Mouse (Mus musculus): ENCODE data around the gene Dab2ip. TPM values are rescaled to one million over a fixed set of nuclear protein-coding genes. Genes with fewer than 3 reads are reported as not detected.

The Dab2ip gene
- total and polyA plus RNA-seq, 3 experiments = 0.02 to 2.2 (median 0.16) TPM

DNA sequence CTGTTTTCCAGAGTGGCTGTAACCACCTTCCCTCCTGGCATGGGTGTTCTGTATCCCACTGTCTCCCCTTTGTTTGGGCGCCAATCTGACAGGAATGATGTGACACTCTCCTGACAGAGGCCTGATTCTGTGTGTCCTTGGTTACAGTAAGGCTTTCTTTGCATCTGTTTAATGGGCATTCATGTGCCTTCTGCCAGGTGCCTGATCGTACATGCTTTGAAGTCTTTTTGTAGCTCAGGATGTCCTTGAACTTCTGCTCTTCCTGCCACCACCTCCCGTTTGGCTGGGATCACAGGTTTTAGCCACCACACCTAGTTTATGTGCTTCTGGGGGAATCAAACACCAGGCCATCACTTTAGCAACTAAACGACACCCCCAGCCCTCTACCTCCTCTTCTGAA, 22.0 kb downstream of the Dab2ip start:
- Histone ChIP-seq H3K9me3 (replicated peaks) (no peaks in the 10 kb centered on the region), H3K36me3 (replicated peaks) (no peaks in the 10 kb centered on the region), H3K27me3 (ENCODE audit: insufficient read depth, low read length) (peaks cover 24% of the 10 kb centered on the region), H3K4me1 (ENCODE audit: insufficient read depth, low read depth, low read length) (no peaks in the 10 kb centered on the region), H3K4me3 (ENCODE audit: low read depth, low read length) (no peak overlapping the region)
- no peak for TF ChIP-seq GATA2 (IDR thresholded peaks at IDR 0.05; ENCODE audit: borderline replicate concordance, low read depth, low read length)
- no peak for TF ChIP-seq GATA1 (IDR thresholded peaks at IDR 0.05; ENCODE audit: borderline replicate concordance, low read length)
- no peak for TF ChIP-seq TAL1 (conservative IDR thresholded peaks at IDR 0.05; ENCODE audit: low read depth, low read length)
- TF ChIP-seq CTCF (IDR thresholded peaks at IDR 0.05; ENCODE audit: low read depth, low read length) = no peak
- no peak for TF ChIP-seq POLR2AphosphoS5 (IDR thresholded peaks at IDR 0.05; ENCODE audit: insufficient replicate concordance, low read depth, low read length)
- ATAC-seq (ENCODE audit: extremely low read depth, insufficient number of reproducible peaks, low FRiP score, poor library complexity, severe bottlenecking) = no peak
- DNase-seq (ENCODE audit: low spot score) = no peak

DNA sequence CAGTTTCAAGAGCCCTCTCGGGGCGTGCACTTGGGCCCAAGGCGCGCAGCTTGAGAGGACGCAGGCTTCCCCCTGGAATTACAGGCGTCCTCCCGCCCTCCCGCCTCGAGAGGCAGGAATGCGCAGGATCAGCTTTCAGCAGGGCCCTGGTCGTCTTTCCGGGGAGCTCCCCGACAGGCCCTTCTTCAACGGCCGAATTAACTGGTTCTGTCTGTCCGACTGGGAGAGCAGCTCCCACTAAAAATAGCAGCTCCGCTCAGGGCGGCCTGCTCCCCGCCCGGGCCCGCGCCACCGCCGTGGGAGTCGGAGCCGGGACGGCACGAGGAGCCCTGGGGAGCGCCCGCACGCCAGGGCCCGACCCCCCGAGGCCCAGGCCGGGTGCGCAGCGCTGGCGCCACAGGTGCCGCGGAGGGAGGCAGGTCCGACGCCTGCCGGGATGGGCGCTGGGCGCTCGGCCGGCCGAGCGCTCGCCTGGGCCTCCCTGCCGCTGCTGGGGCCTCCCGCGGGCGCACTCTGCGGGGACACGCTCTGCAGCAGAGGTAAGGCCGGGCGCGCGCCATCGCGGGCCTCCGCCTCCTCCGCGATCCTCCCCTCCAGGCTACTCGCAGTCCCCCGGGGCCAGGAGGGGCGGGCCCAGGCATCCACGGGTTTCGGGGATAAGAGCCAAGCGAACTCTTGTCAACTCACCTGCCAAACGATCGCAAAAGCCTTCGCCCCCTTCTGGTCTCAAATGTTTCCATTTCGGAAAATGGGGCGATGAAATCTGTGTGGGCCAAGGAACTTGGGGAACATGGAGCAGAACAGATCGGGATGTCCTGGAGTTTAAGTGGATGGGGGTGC, 23.7 kb downstream of the Dab2ip start:
- TF ChIP-seq GATA2 (IDR thresholded peaks at IDR 0.05; ENCODE audit: borderline replicate concordance, low read depth, low read length) = no peak
- Histone ChIP-seq H3K9me3 (replicated peaks) (no peaks in the 10 kb centered on the region), H3K4me1 (ENCODE audit: insufficient read depth, low read depth, low read length) (no peaks in the 10 kb centered on the region), H3K27me3 (ENCODE audit: insufficient read depth, low read length) (peaks cover 24% of the 10 kb centered on the region), H3K4me3 (ENCODE audit: low read depth, low read length) (no peak overlapping the region), H3K36me3 (replicated peaks) (no peaks in the 10 kb centered on the region)
- DNase-seq (ENCODE audit: low spot score) = no peak
- ATAC-seq (ENCODE audit: extremely low read depth, insufficient number of reproducible peaks, low FRiP score, poor library complexity, severe bottlenecking) = no peak

DNA sequence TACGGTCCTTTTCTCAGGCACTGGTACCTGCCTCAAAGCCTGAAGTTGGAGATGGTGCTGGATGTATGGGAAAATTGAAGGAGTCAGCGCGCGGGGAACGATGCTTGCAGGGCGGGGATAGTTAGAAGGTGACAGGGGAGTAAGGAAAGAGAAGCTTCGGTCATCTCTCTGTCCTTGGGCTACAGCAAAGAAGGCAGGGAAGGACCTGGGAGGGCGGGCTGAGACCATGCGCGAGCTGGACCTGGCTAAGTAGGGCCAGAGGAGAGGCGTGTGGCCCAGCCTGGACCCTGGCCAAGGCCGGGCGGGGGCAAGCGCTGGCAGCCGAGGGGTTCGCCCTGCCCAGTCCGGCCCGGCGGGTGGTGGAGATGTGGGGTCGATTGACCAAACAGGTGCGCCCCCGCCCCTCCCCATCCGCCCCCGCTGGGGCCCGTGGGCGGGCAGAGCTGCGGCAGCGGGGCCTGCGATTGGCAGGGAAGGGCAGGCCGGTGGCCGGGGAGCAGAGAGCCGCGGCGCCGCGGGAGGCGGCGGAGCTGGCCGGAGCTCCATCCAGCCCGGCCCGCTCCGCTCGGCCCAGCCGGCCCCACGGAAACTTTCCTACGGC, 24.4 kb downstream of the Dab2ip start:
- DNase-seq (ENCODE audit: low spot score) = no peak
- Histone ChIP-seq H3K4me1 (ENCODE audit: insufficient read depth, low read depth, low read length) (no peaks in the 10 kb centered on the region), H3K36me3 (replicated peaks) (no peaks in the 10 kb centered on the region), H3K9me3 (replicated peaks) (no peaks in the 10 kb centered on the region), H3K27me3 (ENCODE audit: insufficient read depth, low read length) (peaks cover 26% of the 10 kb centered on the region), H3K4me3 (ENCODE audit: low read depth, low read length) (no peak overlapping the region)
- ATAC-seq (ENCODE audit: extremely low read depth, insufficient number of reproducible peaks, low FRiP score, poor library complexity, severe bottlenecking) = no peak
- TF ChIP-seq GATA1 (IDR thresholded peaks at IDR 0.05; ENCODE audit: borderline replicate concordance, low read length) (no peak), CTCF (IDR thresholded peaks at IDR 0.05; ENCODE audit: low read depth, low read length) (no peak), TAL1 (conservative IDR thresholded peaks at IDR 0.05; ENCODE audit: low read depth, low read length) (no peak), GATA2 (IDR thresholded peaks at IDR 0.05; ENCODE audit: borderline replicate concordance, low read depth, low read length) (no peak), POLR2AphosphoS5 (IDR thresholded peaks at IDR 0.05; ENCODE audit: insufficient replicate concordance, low read depth, low read length) (no peak)

DNA sequence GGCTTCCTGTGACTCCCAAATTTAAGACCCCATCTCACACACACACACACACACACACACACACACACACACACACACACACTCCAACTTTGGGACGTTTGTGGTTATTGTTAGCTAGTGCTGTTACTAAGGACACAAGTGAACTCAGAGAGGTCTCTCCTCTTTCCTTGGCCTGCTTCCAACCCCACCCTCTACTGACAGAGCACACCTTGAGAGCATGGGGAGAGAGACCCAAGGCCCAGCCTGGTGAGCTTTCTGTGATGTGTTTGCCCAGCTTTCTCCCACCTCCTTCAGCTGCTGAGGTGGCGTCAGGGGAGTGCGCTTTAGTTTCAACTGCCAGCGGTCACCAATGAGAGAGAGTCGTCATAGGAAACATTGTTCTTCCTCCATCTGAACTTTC, 25.3 kb downstream of the Dab2ip start:
- no peaks in the 10 kb centered on the region for H3K9me3 ChIP-seq (replicated peaks)
- H3K4me3 ChIP-seq (ENCODE audit: low read depth, low read length) = no peak overlapping the region
- DNase-seq (ENCODE audit: low spot score) = no peak
- no peaks in the 10 kb centered on the region for H3K36me3 ChIP-seq (replicated peaks)
- H3K4me1 ChIP-seq (ENCODE audit: insufficient read depth, low read depth, low read length) = no peaks in the 10 kb centered on the region
- no peak for TF ChIP-seq GATA1 (IDR thresholded peaks at IDR 0.05; ENCODE audit: borderline replicate concordance, low read length)
- TF ChIP-seq GATA2 (IDR thresholded peaks at IDR 0.05; ENCODE audit: borderline replicate concordance, low read depth, low read length) = no peak
- no peak for TF ChIP-seq TAL1 (conservative IDR thresholded peaks at IDR 0.05; ENCODE audit: low read depth, low read length)
- TF ChIP-seq CTCF (IDR thresholded peaks at IDR 0.05; ENCODE audit: low read depth, low read length) = no peak
- no peak for TF ChIP-seq POLR2AphosphoS5 (IDR thresholded peaks at IDR 0.05; ENCODE audit: insufficient replicate concordance, low read depth, low read length)
- no peak for ATAC-seq (ENCODE audit: extremely low read depth, insufficient number of reproducible peaks, low FRiP score, poor library complexity, severe bottlenecking)
- H3K27me3 ChIP-seq (ENCODE audit: insufficient read depth, low read length) = peaks cover 33% of the 10 kb centered on the region

DNA sequence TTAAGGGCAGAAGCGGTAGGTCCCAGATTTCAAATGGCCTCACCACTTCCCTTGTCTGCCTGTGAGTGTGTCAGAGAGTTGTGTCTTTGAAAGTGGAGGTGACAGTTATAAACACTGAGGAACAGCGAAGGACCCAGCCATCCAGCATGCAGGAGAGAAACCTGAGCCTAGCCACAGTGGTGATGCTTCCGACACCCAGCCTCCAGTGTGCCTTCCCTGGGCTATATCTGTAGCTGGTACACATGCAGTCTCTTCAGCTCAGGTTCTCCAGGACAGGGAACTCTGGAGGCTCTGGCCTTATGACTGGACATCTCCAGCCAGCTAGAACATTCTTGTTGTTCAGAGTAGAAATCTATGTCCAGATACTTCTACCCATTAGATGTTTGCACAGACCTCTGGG, 25.9 kb downstream of the Dab2ip start:
- Histone ChIP-seq H3K4me3 (ENCODE audit: low read depth, low read length) (no peak overlapping the region), H3K9me3 (replicated peaks) (no peaks in the 10 kb centered on the region), H3K4me1 (ENCODE audit: insufficient read depth, low read depth, low read length) (no peaks in the 10 kb centered on the region), H3K36me3 (replicated peaks) (no peaks in the 10 kb centered on the region), H3K27me3 (ENCODE audit: insufficient read depth, low read length) (peaks cover 35% of the 10 kb centered on the region)
- ATAC-seq (ENCODE audit: extremely low read depth, insufficient number of reproducible peaks, low FRiP score, poor library complexity, severe bottlenecking) = no peak
- no peak for DNase-seq (ENCODE audit: low spot score)
- TF ChIP-seq TAL1 (conservative IDR thresholded peaks at IDR 0.05; ENCODE audit: low read depth, low read length) (no peak), GATA1 (IDR thresholded peaks at IDR 0.05; ENCODE audit: borderline replicate concordance, low read length) (no peak), CTCF (IDR thresholded peaks at IDR 0.05; ENCODE audit: low read depth, low read length) (no peak), POLR2AphosphoS5 (IDR thresholded peaks at IDR 0.05; ENCODE audit: insufficient replicate concordance, low read depth, low read length) (no peak), GATA2 (IDR thresholded peaks at IDR 0.05; ENCODE audit: borderline replicate concordance, low read depth, low read length) (no peak)

DNA sequence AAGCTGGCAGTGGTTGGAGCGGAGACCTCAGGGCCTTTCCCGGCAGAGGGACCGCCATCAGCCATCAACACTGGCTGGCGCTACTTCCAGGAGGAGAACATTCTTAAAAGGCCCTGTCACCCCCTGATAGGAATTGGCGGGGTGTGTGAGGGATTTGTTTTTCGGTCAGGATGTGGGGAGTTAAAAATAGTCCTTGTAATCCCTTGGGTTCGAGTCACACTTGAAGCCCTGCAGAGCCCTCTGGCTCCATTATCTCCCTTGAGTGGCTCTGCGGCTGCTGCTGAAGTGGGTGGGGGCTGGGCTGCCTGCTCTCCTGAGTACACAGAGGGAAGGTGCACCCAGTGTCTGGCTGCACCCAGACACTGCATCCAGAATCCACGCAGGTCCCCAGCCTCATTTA, 30.3 kb downstream of the Dab2ip start:
- no peaks in the 10 kb centered on the region for H3K36me3 ChIP-seq (replicated peaks)
- H3K4me3 ChIP-seq (ENCODE audit: low read depth, low read length) = no peak overlapping the region
- TF ChIP-seq GATA1 (IDR thresholded peaks at IDR 0.05; ENCODE audit: borderline replicate concordance, low read length) (no peak), CTCF (IDR thresholded peaks at IDR 0.05; ENCODE audit: low read depth, low read length) (no peak), GATA2 (IDR thresholded peaks at IDR 0.05; ENCODE audit: borderline replicate concordance, low read depth, low read length) (no peak), POLR2AphosphoS5 (IDR thresholded peaks at IDR 0.05; ENCODE audit: insufficient replicate concordance, low read depth, low read length) (no peak), TAL1 (conservative IDR thresholded peaks at IDR 0.05; ENCODE audit: low read depth, low read length) (no peak)
- ATAC-seq (ENCODE audit: extremely low read depth, insufficient number of reproducible peaks, low FRiP score, poor library complexity, severe bottlenecking) (no peak), DNase-seq (ENCODE audit: low spot score) (no peak)
- H3K27me3 ChIP-seq (ENCODE audit: insufficient read depth, low read length) = peaks cover 31% of the 10 kb centered on the region
- H3K4me1 ChIP-seq (ENCODE audit: insufficient read depth, low read depth, low read length) = no peaks in the 10 kb centered on the region
- H3K9me3 ChIP-seq (replicated peaks) = no peaks in the 10 kb centered on the region

Measured in G1E (cell line).